Mouse (Mus musculus) lung, embryonic 14.5 days (tissue): ENCODE measurements around the gene Sag. TPM values are rescaled to one million over a fixed set of nuclear protein-coding genes. Genes with fewer than 3 reads are reported as not detected.
A peak's percentile ranks its signal among the peaks of the same experiment; 100 is the strongest.

Experiments used
- ATAC-seq: fragments of 200-750 bp; cut with Nextera tagmentation; 2 replicates; pipeline ENCODE4 v1.8.0; 2017; ENCODE audit warnings: mild to moderate bottlenecking, moderate TSS enrichment, moderate library complexity; ENCODE audit not compliant: insufficient read depth
- DNase-seq: peaks from one replicate; pipeline ENCODE4 v3.0.0-alpha.2; 2015
- H3K27ac ChIP-seq: fragments of 300-500 bp; sonication (generic); 2 replicates; pipeline ENCODE4 v1.5.1; 2014; ENCODE audit warnings: low read depth, mild to moderate bottlenecking, moderate library complexity
- H3K27me3 ChIP-seq: fragments of 300-500 bp; sonication (generic); 2 replicates; pipeline ENCODE4 v1.6.1; 2014; ENCODE audit warnings: low read length, control low read depth; ENCODE audit not compliant: insufficient read depth
- H3K36me3 ChIP-seq: fragments of 300-500 bp; sonication (generic); 2 replicates; pipeline ENCODE4 v1.6.1; 2014; ENCODE audit warnings: control low read depth; ENCODE audit not compliant: insufficient read depth
- H3K4me1 ChIP-seq: fragments of 300-500 bp; sonication (generic); 2 replicates; pipeline ENCODE4 v1.6.1; 2014; ENCODE audit warnings: antibody characterized with exemption, control low read depth; ENCODE audit not compliant: insufficient read depth
- H3K4me2 ChIP-seq: fragments of 300-500 bp; sonication (generic); 2 replicates; pipeline ENCODE4 v1.6.1; 2014; ENCODE audit warnings: mild to moderate bottlenecking
- H3K4me3 ChIP-seq: fragments of 300-500 bp; sonication (generic); 2 replicates; pipeline ENCODE4 v1.5.1; 2014; ENCODE audit warnings: low read depth, low read length
- H3K9ac ChIP-seq: fragments of 300-500 bp; sonication (generic); 2 replicates; pipeline ENCODE4 v1.6.1; 2014
- H3K9me3 ChIP-seq: fragments of 300-500 bp; sonication (generic); 2 replicates; pipeline ENCODE4 v1.6.1; 2016; ENCODE audit warnings: low read depth, low read length, control low read depth
- CTCF ChIP-seq: IDR thresholded peaks from 2 replicates; pipeline ENCODE4 v1.5.1; 2016; ENCODE audit warnings: antibody characterized with exemption, low read depth
- WGBS: fragments of 180-500 bp; shearing (Covaris S2); extraction: QIAGEN DNeasy Blood & Tissue Kit; methylation state at CpG from one replicate; pipeline ENCODE4 v1.1.7; 2014; 5-methylcytosine and 5-hydroxymethylcytosine counted together
- polyA plus RNA-seq: library from polyadenylated mRNA; unstranded; fragments of >200 nt; fragmentation: Nextera tagmentation; extraction: Ambion mirVana; gene quantifications from 2 replicates; pipeline ENCODE4 v1.2.1, GENCODE M21; 2014

Gene Sag
- polyA plus RNA-seq, 1 experiment from 2014 or later, result 2.0 TPM

DNA sequence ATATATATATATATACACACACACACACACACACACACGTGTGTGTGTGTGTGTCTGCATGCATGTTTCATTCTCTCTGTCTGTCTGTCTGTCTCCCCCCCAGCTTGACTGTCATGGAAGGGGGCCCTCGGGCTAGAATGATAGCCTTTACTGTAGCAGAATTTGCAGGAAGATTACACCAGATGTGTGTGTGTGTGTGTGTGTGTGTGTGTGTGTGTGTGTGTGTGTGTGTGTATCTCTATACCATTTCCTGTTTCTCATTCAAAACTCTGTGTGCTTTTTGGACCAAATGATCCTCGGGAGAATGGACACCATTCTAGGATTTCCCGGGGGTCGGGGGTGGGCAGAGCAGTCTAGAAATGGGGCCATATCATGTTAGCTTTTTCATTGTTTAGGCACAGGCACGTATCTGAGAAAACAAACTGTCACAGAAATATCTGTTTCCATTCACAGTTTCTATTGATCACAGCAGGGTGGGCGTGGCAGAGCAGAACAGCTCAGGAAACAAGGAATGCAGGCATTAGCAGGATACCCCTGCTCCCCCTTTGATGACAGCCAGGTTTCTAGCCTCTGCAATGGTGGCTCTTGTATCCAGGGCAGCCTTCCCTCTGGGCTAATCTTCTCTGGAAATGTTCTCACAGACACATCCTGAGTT lies 25.6 kb downstream of the Sag start:
- TF ChIP-seq CTCF, result no peak
- DNase-seq, result no peak
- Histone ChIP-seq H3K9ac (no peak overlapping the region), H3K27me3 (no peaks in the 10 kb centered on the region), H3K9me3 (no peaks in the 10 kb centered on the region), H3K4me3 (no peak overlapping the region), H3K4me2 (no peak overlapping the region), H3K36me3 (no peaks in the 10 kb centered on the region), H3K27ac (no peak overlapping the region), H3K4me1 (no peaks in the 10 kb centered on the region)
- 33% methylated on average over 7 of the region's 7 CpGs for WGBS
- no peak for ATAC-seq

DNA sequence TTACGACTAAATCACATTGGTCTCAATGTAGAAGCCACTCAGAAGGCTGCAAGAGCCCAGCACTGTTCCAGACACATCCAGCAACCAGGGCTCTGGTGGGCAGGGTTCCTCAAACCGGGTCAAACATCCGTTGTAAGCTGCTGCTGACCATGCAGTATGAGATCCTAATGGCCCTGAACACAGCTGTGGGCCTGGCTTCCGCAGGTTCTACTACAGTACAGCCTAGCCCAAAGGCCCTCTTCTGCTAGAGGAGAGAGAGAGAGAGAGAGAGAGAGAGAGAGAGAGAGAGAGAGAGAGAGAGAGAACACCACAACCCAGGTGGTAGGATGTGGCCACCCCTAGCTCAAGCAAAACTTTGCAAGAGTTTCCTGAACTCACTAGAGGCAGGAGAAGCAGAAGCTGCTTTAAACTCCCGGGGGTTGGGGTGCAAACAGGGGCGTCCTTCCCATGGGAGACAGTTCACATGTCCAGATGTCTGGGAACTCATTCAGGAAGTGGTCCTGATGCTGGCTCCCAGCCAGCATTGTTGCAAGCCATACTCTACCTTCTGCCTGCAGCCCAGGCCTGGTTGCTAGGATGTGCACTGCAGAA lies 26.2 kb downstream of the Sag start:
- peak; percentile 60 for ATAC-seq

DNA sequence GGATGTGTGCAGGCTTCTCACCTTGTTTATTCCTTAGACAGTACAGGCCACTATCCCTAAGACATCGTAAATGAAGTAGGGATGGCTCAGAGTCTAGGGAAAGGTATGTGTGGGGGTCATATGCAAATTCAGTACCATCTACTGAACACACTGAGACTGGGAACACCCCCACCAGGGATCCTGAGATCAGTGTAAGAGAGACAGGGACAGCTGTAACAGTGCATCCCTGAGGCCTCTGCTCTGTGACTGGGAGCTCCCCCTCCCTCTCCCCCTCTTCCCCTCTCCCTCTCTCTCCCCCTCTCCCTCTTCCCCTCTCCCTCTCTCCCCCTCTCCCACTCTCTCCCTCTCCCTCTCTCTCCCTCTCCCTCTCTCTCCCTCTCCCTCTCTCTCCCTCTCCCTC lies 33.0 kb downstream of the Sag start:
- no peaks in the 10 kb centered on the region for H3K9me3 ChIP-seq
- TF ChIP-seq CTCF, result no peak
- no peaks in the 10 kb centered on the region for H3K4me1 ChIP-seq
- DNase-seq (no peak), ATAC-seq (no peak)
- no peaks in the 10 kb centered on the region for H3K27me3 ChIP-seq
- H3K4me3 ChIP-seq, result no peak overlapping the region
- H3K36me3 ChIP-seq, result no peaks in the 10 kb centered on the region
- no peak overlapping the region for H3K9ac ChIP-seq
- WGBS, result 62% methylated on average over 1 of the region's 1 CpGs
- H3K27ac ChIP-seq, result no peak overlapping the region
- H3K4me2 ChIP-seq, result no peak overlapping the region

More for the DNA sequence above, 26.2 kb downstream of the Sag start:
- no peak overlapping the region for H3K4me3 ChIP-seq
- no peaks in the 10 kb centered on the region for H3K36me3 ChIP-seq
- peak; percentile 54 for DNase-seq
- no peaks in the 10 kb centered on the region for H3K27me3 ChIP-seq
- WGBS, result 49% methylated on average over 6 of the region's 6 CpGs
- H3K9me3 ChIP-seq, result no peaks in the 10 kb centered on the region
- no peak overlapping the region for H3K4me2 ChIP-seq
- no peak for TF ChIP-seq CTCF
- H3K9ac ChIP-seq, result no peak overlapping the region
- no peaks in the 10 kb centered on the region for H3K4me1 ChIP-seq
- H3K27ac ChIP-seq, result no peak overlapping the region

DNA sequence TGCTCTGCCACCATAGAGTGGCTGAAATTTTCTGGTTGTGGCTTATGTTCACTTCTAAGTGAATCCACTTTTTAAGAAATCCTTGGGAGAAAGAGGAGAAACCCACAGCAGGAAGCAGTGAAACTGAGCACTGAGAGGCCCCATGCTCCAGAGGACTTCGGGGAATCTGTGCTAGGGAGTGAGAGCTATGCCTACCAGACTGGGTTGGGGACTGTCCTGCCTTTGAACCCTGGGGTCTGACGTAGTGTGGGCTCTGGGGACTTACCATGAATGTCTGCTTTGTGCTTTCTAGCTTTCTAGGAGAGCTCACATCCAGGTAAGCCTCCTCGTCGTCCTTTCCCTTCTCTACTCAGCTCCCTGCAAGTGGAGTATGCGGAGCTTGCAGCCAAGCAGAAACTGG lies 33.5 kb downstream of the Sag start:
- ATAC-seq, result no peak
- TF ChIP-seq CTCF, result no peak
- no peak overlapping the region for H3K4me2 ChIP-seq
- H3K9me3 ChIP-seq, result no peaks in the 10 kb centered on the region
- H3K36me3 ChIP-seq, result no peaks in the 10 kb centered on the region
- no peak for DNase-seq
- H3K4me1 ChIP-seq, result no peaks in the 10 kb centered on the region
- H3K27me3 ChIP-seq, result no peaks in the 10 kb centered on the region
- H3K9ac ChIP-seq, result no peak overlapping the region
- H3K4me3 ChIP-seq, result no peak overlapping the region
- H3K27ac ChIP-seq, result no peak overlapping the region
- 42% methylated on average over 5 of the region's 5 CpGs for WGBS

DNA sequence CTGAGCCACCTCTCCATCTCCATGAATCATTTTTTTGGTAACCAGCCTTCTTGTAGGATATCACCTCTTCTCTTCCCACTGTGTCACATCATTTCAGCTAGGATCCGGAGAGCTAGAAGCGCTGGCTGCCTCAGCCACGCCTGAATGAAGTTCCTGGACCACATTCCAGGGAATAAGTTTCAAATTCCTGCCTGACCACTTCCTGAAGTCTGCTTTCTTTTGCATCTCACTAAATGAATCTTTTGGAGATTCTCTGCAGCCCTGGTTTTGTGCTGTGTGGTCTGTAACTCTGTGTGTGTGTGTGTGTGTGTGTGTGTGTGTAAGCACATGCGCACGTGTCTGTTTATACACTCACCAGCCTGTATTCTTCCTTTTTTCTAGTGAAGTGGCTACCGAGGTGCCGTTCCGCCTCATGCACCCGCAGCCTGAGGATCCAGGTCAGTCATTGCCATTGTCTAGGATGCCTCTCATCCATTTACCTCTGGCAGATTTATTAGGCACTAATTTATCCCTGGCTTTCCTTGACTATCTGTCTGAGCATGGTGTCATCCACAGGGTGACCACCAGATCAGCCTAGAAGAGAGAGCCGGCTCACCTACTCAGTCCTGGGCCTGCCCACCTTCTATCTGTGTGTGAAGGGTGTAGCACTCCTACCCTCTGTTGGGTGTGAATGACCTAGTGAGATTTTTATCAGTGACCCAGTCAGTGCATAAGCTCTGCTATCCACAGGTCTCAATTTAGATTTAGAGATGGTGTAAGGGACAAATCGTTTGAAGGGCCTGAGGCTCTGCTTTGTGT lies 37.1 kb downstream of the Sag start:
- no peak for DNase-seq
- WGBS, result 50% methylated on average over 11 of the region's 11 CpGs
- Histone ChIP-seq H3K9ac (no peak overlapping the region), H3K4me3 (no peak overlapping the region), H3K36me3 (no peaks in the 10 kb centered on the region), H3K4me1 (no peaks in the 10 kb centered on the region), H3K27ac (no peak overlapping the region), H3K9me3 (no peaks in the 10 kb centered on the region), H3K4me2 (no peak overlapping the region), H3K27me3 (no peaks in the 10 kb centered on the region)
- no peak for ATAC-seq
- no peak for TF ChIP-seq CTCF

DNA sequence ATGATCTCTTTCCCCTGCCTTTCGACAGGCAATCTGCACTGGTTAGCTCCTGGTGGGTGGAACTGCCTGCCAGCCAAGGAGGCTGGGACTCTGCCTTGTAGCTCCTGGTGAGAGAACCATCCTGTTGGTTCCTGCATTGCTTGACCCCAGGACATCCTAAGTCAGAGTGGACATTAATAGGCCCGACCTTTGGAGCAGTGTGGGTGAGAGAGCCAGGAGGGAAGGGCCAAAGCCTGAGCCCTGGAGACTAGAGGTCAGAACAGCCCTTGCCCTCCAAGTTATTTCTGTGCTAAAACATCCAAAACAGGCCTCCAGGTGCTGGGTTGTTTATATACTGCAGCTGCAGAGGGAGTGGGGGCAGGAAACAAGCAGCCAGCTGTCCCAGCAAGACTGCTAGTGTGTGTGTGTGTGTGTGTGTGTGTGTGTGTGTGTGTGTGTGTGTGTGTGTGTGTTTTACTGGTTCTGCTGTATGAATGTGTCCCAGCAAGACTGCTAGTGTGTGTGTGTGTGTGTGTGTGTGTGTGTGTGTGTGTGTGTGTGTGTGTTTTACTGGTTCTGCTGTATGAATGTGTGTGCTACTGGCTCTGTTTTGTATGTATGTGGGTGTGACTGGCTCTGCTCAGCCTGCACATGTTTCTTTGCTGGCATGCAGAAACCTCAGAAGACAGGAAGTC lies 43.5 kb downstream of the Sag start:
- Histone ChIP-seq H3K4me1 (peaks cover 4% of the 10 kb centered on the region; the same call in 1 of the 2 replicates), H3K27ac (peak overlapping the region; percentile 42; the same call in 1 of the 2 replicates), H3K36me3 (no peaks in the 10 kb centered on the region), H3K4me3 (no peak overlapping the region), H3K9me3 (no peaks in the 10 kb centered on the region), H3K4me2 (no peak overlapping the region), H3K27me3 (no peaks in the 10 kb centered on the region), H3K9ac (no peak overlapping the region)
- TF ChIP-seq CTCF, result no peak
- peak; percentile 68 for ATAC-seq
- peak; percentile 51 for DNase-seq
- WGBS, result 25% methylated on average over 2 of the region's 2 CpGs
